Mouse (Mus musculus) heart, adult 11 months (tissue): Measurements from ENCODE around the gene Susd2.

Experiments used
- DNase-seq: peaks from one replicate; pipeline ENCODE4 v3.0.0; 2022

Gene Susd2

DNA sequence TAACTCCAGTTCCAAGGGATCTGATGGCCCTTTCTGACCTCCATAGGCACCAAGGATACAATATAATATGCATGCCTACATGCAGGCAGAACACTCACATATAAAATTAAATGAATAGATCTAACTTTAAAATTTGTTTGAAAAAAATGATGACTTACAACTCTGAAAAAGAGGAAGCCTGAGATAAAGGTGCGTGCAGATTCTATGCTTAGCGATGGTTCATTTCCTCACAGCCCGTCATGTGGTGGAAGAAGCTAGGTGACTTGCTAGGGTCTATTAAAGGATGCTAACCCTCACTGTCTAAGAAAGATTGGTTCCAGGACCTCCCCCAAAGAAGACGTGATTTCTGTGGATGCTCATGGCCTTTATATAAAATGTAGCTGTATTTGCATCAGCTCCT, 27.8 kb downstream of the Susd2 start:
- no peak for DNase-seq

DNA sequence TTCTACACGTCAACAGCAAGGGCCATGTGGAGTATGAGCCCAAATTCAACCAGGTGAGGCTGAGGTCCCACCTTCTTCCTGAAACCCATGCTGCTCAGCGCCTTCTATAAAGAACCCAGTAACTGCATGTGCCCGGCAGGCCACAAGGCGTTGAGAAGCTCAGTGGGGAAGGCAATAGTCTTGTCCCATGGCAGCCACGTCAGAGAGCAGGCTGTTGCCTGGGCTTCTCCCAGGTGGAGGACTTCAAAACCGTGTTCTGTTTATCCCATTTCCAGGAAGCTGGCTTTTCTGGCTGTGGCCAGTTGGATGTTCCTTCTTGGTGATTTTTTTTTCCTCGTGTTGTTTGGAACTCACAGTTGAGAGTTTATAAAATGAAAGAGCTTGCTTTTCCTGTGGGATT, 33.3 kb downstream of the Susd2 start:
- DNase-seq, result peak; percentile 92

DNA sequence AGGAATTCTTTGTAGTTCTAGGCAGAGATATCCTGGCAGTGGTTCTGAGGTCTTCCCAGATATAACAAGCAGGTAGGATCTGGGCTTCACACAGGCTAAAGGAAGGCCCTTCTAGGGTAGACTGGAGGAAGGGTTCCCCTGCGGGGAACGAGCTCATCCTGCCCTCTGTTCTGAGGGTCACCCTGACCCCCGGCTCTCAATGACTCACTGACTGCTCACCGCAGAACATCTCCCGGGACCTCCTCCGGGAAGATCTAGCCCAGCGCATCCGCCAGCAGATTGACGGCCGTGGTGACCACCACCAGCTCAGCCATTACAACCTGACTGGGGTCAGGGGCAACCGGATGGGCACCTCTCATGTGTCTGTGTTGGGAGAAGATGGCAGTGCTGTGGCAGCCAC, 34.8 kb downstream of the Susd2 start:
- DNase-seq, result no peak

DNA sequence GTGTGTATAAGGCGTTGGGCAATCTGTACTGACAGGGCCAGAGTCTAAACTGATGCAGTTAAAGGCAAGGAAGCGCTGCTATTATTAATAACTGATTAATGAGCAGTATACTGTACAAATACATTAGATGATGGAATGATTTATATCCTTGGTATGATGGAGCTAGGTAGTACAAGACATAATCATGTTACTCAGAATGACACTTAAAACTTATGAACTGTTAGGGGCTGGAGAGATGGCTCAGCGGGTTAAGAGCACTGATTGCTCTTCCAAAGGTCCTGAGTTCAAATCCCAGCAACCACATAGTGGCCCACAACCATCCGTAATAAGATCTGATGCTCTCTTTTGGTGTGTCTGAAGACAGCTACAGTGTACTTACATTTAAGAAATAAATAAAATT, 36.6 kb downstream of the Susd2 start:
- no peak for DNase-seq

DNA sequence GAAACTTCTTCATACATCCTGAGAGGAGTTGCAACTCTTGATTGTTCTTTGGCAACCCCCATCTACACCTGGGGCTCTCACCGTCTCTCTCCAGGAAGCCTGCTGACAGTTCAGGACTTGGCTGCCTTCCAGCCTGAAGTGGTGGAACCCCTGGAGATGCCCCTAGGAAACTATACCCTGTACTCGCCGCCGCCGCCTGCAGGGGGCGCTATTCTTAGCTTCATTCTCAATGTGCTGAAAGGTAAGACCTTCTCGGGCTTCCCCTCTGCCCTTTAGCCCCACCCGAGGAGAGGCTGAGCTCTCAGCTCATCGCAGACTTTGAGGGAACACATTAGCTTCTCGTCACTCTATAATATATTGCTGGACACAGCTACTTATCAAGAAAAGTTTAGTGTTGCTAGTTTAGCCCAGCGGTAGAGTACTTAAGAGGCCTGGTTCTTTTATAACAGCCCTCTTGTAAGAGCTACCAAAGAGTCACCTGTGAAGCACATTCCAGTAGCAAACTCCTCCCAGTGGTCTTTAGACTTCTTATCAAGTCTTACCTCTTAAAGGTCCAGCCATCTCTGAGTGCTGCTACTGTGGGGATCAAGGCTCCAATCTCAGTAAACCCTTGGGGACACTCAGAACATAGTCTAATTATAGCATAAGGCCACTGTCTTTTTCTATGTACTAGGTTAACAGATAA, 38.5 kb downstream of the Susd2 start:
- DNase-seq, result no peak

DNA sequence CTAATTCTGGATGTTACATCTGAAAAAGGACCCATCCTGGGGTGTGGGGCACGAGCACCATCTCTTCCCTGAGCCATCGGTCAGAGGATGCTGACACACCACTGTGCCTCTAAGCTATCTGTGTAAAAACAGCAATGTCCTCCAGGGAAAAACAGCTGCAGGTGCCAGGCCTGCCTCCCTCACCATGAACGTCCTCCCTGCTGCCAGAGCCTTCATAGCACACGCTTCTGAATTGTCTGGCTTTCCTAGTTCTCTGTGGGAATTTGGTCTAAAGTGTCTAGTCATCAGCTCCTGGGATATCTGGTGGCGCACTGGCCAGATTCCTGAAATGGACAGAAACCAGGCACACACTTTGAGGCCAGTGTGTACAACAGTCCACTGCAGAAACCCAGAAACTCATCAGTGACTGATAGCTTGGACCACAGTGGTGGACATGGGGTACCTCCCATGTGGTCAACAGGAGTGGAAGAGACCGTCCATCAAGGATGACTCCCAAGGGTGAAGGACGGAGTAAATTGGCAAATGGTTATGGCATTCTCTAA, 43.5 kb downstream of the Susd2 start:
- peak; percentile 94 for DNase-seq

DNA sequence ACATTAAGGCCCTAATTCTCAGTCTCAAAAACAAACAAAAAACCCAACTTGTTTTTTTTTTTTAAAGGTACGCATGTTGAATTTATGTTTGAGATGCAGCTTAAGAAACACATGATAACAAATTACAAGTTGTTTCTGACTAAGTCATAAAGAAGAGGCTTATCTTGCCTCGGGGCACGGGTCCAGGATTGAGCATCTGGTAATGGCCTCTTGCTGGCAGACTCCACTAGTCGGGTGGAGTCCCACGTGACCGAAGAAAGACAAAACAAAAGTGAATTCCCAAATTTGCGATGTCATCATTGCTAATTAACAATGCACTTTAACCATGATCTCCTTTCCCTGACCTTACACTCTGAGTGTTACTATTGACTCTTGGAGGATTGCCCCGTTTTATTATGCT, 47.8 kb downstream of the Susd2 start:
- peak; percentile 98 for DNase-seq

DNA sequence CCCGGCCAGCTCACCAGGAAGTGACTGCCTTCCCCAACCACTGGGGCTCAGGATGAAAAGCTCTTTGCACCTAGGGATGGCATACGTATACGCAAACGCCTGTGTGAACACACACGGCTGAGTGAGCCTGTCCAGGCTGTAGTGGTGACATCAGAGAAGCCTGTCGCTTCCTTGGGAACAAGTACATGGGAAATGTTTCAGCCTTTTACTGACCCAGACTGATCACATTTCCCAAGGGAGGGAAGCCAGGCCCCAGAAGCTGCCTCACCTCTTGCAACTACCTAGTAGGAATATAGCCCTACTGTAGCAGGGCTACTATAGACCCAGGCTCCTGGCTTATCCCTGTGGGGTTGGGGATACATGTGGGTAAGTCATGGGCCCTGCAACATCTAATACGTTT, 51.2 kb downstream of the Susd2 start:
- DNase-seq, result peak; percentile 91

DNA sequence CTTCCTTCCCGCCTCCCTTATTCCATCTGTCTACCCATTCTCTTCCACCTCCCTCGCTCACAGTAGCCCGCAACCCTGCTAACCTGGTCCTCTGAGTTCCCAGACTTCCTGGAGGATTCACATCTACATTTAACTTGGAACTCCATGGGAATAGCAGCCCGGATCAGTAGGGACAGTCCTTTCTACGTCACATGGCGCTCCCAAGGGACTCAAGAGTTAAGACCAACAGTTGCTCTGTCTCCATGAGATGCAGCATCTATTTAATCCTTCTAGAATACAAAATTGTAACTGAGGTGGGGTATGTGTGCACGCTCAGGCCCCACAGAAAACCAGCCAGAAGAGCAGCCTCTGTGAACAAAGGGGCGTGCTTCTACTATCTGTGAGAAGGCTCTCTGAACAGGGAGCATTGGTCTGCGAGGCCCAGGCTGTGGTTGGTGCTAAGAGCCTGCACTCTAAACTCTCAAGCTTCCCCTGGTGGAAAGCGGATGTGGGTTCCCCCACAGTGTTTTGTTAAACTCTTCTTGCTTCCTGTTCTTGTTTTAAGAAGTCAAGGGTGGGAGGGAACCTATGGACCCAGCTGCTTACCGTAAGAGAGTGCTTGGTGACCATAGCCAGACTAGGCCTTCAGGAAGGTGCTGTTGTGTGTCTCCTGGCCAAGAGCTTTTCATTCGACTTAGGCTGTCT, 52.5 kb downstream of the Susd2 start:
- DNase-seq, result peak; percentile 98

DNA sequence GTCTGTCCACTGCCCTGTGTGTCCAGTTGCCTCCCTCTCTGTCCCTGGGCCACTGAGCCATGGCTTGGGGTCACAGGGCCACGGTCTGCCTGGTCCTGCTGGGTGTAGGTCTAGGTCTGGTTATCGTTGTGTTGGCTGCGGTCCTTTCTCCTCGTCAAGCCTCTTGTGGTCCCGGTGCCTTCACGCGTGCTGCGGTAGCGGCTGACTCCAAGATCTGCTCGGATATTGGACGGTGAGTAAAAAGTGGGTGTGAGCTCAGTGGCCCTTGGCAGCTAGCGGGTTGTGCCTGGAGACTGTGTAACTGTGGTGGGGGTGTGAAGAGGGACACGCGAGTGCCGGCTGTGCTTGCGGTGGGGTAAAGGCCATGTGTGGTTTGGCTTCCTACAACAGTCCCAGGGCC, 54.2 kb downstream of the Susd2 start:
- peak; percentile 97 for DNase-seq

DNA sequence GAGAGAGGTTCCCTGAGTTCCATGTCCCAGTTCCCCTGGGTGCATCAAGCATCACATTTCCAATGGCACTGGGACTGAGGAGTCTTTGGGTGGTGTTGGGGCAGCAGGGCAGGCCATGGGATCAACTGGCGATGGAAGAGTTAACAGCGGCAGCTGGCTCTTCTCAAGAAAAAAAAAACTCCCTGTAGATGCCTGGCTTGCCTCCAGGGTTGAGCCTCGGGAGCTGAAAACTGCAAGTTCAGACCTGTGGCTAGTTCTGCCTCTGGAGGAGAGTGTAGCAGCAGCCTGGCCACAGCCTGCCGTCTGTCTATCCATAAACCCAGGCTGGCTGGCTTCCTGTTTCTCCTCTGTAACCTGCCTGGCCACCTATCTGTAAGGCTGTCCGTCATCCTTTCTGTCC, 54.7 kb downstream of the Susd2 start, which contains the start of gene Ggt5:
Gene Ggt5 (plus strand): TSS at position 212 of the 400 bp plus-strand sequence.
- DNase-seq, result peak; percentile 98

DNA sequence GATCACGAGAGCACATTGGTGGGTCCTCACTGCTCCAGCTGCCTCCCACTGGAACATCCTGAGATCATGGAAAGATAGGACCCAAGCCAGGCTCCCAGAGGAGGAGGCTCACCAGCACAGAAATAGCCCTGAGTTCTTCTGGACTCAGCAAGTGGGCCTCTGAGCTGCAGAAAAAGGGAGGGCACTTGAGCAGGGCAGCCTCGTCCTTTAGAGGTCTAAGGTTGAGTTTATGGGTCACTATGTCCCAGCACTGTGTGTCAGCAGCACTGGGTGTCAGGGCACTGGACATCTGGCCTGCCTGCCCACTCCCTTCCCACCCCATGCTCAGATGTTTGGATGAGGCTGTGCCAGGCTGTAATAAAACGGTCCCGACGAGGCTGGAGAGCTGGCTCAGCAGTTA, 55.5 kb downstream of the Susd2 start:
- peak; percentile 96 for DNase-seq

DNA sequence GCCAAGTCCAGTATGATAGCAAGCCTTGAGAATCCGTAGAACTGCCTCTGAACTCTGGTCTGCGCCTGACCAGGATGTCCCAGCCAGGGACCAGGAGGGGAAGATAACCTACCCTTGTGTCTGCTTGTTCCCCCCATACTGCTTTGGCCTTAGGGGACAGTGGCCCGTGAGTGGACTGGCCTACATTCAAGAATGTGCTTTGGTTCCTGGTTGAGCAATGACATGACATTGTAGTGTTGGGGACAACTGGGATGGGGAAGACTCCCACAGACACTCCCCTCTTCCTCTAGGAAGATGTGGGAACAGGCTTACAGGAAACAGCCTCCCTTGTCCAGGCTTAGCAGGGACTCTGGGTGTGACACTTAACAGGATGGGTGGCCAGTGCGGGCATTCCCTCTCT, 56.0 kb downstream of the Susd2 start:
- DNase-seq, result peak; percentile 98
